Mouse (Mus musculus): ENCODE results near the gene Spred1.

- no peak for TF ChIP-seq CTCF (IDR thresholded peaks at IDR 0.05; ENCODE audit: low read depth)
- no peak for TF ChIP-seq EP300 (IDR thresholded peaks at IDR 0.05; ENCODE audit: low read depth)
These were observed 25.7 kb upstream of the Spred1 start for GRCm38 (mm10) chr2:117095491-117095890.
